Mouse (Mus musculus) spleen, adult 2 months (tissue): Measurements from ENCODE around the gene Cecr2.

Source experiments
- CTCF ChIP-seq: fragments of 200-500 bp; IDR thresholded peaks from 2 replicates; pipeline ENCODE4 v1.5.1; 2011; ENCODE audit warnings: mild to moderate bottlenecking, inconsistent platforms; ENCODE audit not compliant: insufficient read depth, insufficient read length, insufficient replicate concordance; ENCODE audit errors: extremely low read depth
- POLR2A ChIP-seq: fragments of 200-500 bp; IDR thresholded peaks from 2 replicates; pipeline ENCODE4 v1.6.1; 2011; ENCODE audit warnings: low read depth, low read length, inconsistent platforms

DNA sequence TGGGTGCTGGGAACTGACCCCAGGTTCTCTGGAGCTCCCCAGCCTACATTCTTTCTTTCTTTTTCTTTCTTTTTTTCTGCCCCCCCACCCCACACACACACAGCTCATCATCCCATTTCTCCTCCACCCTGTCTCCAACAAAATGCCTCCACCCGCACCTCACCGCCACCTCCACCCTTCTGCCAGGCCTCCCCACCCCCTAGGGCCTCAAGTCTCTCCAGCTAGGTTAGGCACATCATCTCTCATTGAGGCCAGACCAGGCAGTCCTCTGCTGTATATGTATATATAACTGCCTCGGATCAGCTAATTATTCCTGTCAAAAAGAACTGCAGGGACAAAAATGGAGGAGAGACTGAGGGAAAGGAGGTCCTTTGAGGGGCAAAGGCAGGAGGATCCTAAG is 69.8 kb downstream of the Cecr2 start:
- TF ChIP-seq CTCF, result no peak
- TF ChIP-seq POLR2A, result no peak
